Mouse (Mus musculus): Measurements from ENCODE around the gene Mydgf. TPM values are rescaled to one million over a fixed set of nuclear protein-coding genes. Genes with fewer than 3 reads are reported as not detected.
A peak's percentile ranks its signal among the peaks of the same experiment; 100 is the strongest.

The Mydgf gene
- polyA plus RNA-seq, 1 experiment from 2014 or later: 98.8 TPM

GRCm38 (mm10) chr17:56182975-56183657, 604 bp downstream of the Mydgf start:
- Histone ChIP-seq H3K9ac (ENCODE audit: low read depth, low read length) (peak overlapping the region; percentile 79), H3K4me2 (ENCODE audit: low read depth, low read length) (peak overlapping the region; percentile 93), H3K4me1 (ENCODE audit: control insufficient read depth, insufficient read depth, low read length) (0 out of 2 replicates have a peak, but pooled peaks cover 7% of the 10 kb centered on the region), H3K27ac (replicated peaks; ENCODE audit: low read depth, low read length) (peak overlapping the region; percentile 54), H3K27me3 (replicated peaks; ENCODE audit: control insufficient read depth, insufficient read depth, low read length) (no peaks in the 10 kb centered on the region), H3K9me3 (ENCODE audit: control insufficient read depth, low read length) (no peaks in the 10 kb centered on the region), H3K36me3 (ENCODE audit: control insufficient read depth, insufficient read depth, low read length) (peaks cover 57% of the 10 kb centered on the region), H3K4me3 (ENCODE audit: low read depth, low read length) (peak overlapping the region; percentile 67)
- DNase-seq (ENCODE audit: low spot score) (no peak), ATAC-seq (ENCODE audit: low read depth) (peak; percentile 5; the same call in 1 of the 2 replicates)
- WGBS: 2% methylated on average over 14 of the region's 14 CpGs

GRCm38 (mm10) chr17:56175416-56175815, 8.3 kb downstream of the Mydgf start:
- no peaks in the 10 kb centered on the region for H3K4me1 ChIP-seq (ENCODE audit: control insufficient read depth, insufficient read depth, low read length)
- ATAC-seq (ENCODE audit: low read depth) (no peak), DNase-seq (ENCODE audit: low spot score) (no peak)
- peaks cover 44% of the 10 kb centered on the region for H3K36me3 ChIP-seq (ENCODE audit: control insufficient read depth, insufficient read depth, low read length)
- no peaks in the 10 kb centered on the region for H3K9me3 ChIP-seq (ENCODE audit: control insufficient read depth, low read length)
- no peak overlapping the region for H3K4me3 ChIP-seq (ENCODE audit: low read depth, low read length)
- no peak overlapping the region for H3K9ac ChIP-seq (ENCODE audit: low read depth, low read length)
- no peaks in the 10 kb centered on the region for H3K27me3 ChIP-seq (replicated peaks; ENCODE audit: control insufficient read depth, insufficient read depth, low read length)
- no peak overlapping the region for H3K4me2 ChIP-seq (ENCODE audit: low read depth, low read length)
- no peak overlapping the region for H3K27ac ChIP-seq (replicated peaks; ENCODE audit: low read depth, low read length)
- 97% methylated on average over 3 of the region's 3 CpGs for WGBS

- H3K9me3 ChIP-seq (ENCODE audit: control insufficient read depth, low read length): no peaks in the 10 kb centered on the region
- H3K36me3 ChIP-seq (ENCODE audit: control insufficient read depth, insufficient read depth, low read length): peaks cover 28% of the 10 kb centered on the region
- DNase-seq (ENCODE audit: low spot score) (no peak), ATAC-seq (ENCODE audit: low read depth) (no peak)
- no peak overlapping the region for H3K27ac ChIP-seq (replicated peaks; ENCODE audit: low read depth, low read length)
- WGBS: 63% methylated on average over 10 of the region's 10 CpGs
- H3K4me1 ChIP-seq (ENCODE audit: control insufficient read depth, insufficient read depth, low read length): peaks cover 2% of the 10 kb centered on the region; the same call in 1 of the 2 replicates
- no peak overlapping the region for H3K9ac ChIP-seq (ENCODE audit: low read depth, low read length)
- no peaks in the 10 kb centered on the region for H3K27me3 ChIP-seq (replicated peaks; ENCODE audit: control insufficient read depth, insufficient read depth, low read length)
- no peak overlapping the region for H3K4me2 ChIP-seq (ENCODE audit: low read depth, low read length)
- no peak overlapping the region for H3K4me3 ChIP-seq (ENCODE audit: low read depth, low read length)
Measured at GRCm38 (mm10) chr17:56173401-56174046, 10.2 kb downstream of the Mydgf start.

GRCm38 (mm10) chr17:56171881-56172280, 11.8 kb downstream of the Mydgf start:
- Histone ChIP-seq H3K27me3 (replicated peaks; ENCODE audit: control insufficient read depth, insufficient read depth, low read length) (no peaks in the 10 kb centered on the region), H3K9ac (ENCODE audit: low read depth, low read length) (no peak overlapping the region), H3K9me3 (ENCODE audit: control insufficient read depth, low read length) (no peaks in the 10 kb centered on the region), H3K4me1 (ENCODE audit: control insufficient read depth, insufficient read depth, low read length) (peaks cover 2% of the 10 kb centered on the region; the same call in 1 of the 2 replicates), H3K4me3 (ENCODE audit: low read depth, low read length) (no peak overlapping the region), H3K36me3 (ENCODE audit: control insufficient read depth, insufficient read depth, low read length) (peaks cover 14% of the 10 kb centered on the region), H3K4me2 (ENCODE audit: low read depth, low read length) (no peak overlapping the region), H3K27ac (replicated peaks; ENCODE audit: low read depth, low read length) (no peak overlapping the region)
- DNase-seq (ENCODE audit: low spot score) (no peak), ATAC-seq (ENCODE audit: low read depth) (no peak)
- 91% methylated on average over 17 of the region's 17 CpGs for WGBS

- no peaks in the 10 kb centered on the region for H3K27me3 ChIP-seq (replicated peaks; ENCODE audit: control insufficient read depth, insufficient read depth, low read length)
- 76% methylated on average over 9 of the region's 9 CpGs for WGBS
- H3K36me3 ChIP-seq (ENCODE audit: control insufficient read depth, insufficient read depth, low read length): peaks cover 10% of the 10 kb centered on the region
- peaks cover 2% of the 10 kb centered on the region; the same call in 1 of the 2 replicates for H3K4me1 ChIP-seq (ENCODE audit: control insufficient read depth, insufficient read depth, low read length)
- no peak for DNase-seq (ENCODE audit: low spot score)
- no peak overlapping the region for H3K4me2 ChIP-seq (ENCODE audit: low read depth, low read length)
- no peak overlapping the region for H3K4me3 ChIP-seq (ENCODE audit: low read depth, low read length)
- H3K9ac ChIP-seq (ENCODE audit: low read depth, low read length): peak overlapping the region; percentile 37; the same call in 1 of the 2 replicates
- no peaks in the 10 kb centered on the region for H3K9me3 ChIP-seq (ENCODE audit: control insufficient read depth, low read length)
- ATAC-seq (ENCODE audit: low read depth): no peak
- no peak overlapping the region for H3K27ac ChIP-seq (replicated peaks; ENCODE audit: low read depth, low read length)
Measured at GRCm38 (mm10) chr17:56171456-56171855, 12.3 kb downstream of the Mydgf start.

GRCm38 (mm10) chr17:56170636-56171035, 13.1 kb downstream of the Mydgf start:
- peak; percentile 13; the same call in 1 of the 2 replicates for ATAC-seq (ENCODE audit: low read depth)
- DNase-seq (ENCODE audit: low spot score): peak; percentile 31

GRCm38 (mm10) chr17:56169830-56170229, 13.9 kb downstream of the Mydgf start:
- Histone ChIP-seq H3K4me2 (ENCODE audit: low read depth, low read length) (no peak overlapping the region), H3K4me3 (ENCODE audit: low read depth, low read length) (no peak overlapping the region), H3K9me3 (ENCODE audit: control insufficient read depth, low read length) (no peaks in the 10 kb centered on the region), H3K27me3 (replicated peaks; ENCODE audit: control insufficient read depth, insufficient read depth, low read length) (no peaks in the 10 kb centered on the region), H3K36me3 (ENCODE audit: control insufficient read depth, insufficient read depth, low read length) (no peaks in the 10 kb centered on the region), H3K9ac (ENCODE audit: low read depth, low read length) (peak overlapping the region; percentile 35; the same call in 1 of the 2 replicates), H3K4me1 (ENCODE audit: control insufficient read depth, insufficient read depth, low read length) (peaks cover 2% of the 10 kb centered on the region; the same call in 1 of the 2 replicates), H3K27ac (replicated peaks; ENCODE audit: low read depth, low read length) (peak overlapping the region; percentile 39; the same call in 1 of the 2 replicates)
- WGBS: 48% methylated on average over 6 of the region's 6 CpGs
- ATAC-seq (ENCODE audit: low read depth) (no peak), DNase-seq (ENCODE audit: low spot score) (peak; percentile 50)

More at GRCm38 (mm10) chr17:56170636-56171035, 13.1 kb downstream of the Mydgf start:
- Histone ChIP-seq H3K36me3 (ENCODE audit: control insufficient read depth, insufficient read depth, low read length) (0 out of 2 replicates have a peak, but pooled peaks cover 4% of the 10 kb centered on the region), H3K4me2 (ENCODE audit: low read depth, low read length) (no peak overlapping the region), H3K9me3 (ENCODE audit: control insufficient read depth, low read length) (no peaks in the 10 kb centered on the region), H3K27ac (replicated peaks; ENCODE audit: low read depth, low read length) (peak overlapping the region; percentile 39; the same call in 1 of the 2 replicates), H3K9ac (ENCODE audit: low read depth, low read length) (peak overlapping the region; percentile 37; the same call in 1 of the 2 replicates), H3K27me3 (replicated peaks; ENCODE audit: control insufficient read depth, insufficient read depth, low read length) (no peaks in the 10 kb centered on the region), H3K4me3 (ENCODE audit: low read depth, low read length) (no peak overlapping the region), H3K4me1 (ENCODE audit: control insufficient read depth, insufficient read depth, low read length) (peaks cover 2% of the 10 kb centered on the region; the same call in 1 of the 2 replicates)
- 30% methylated on average over 8 of the region's 10 CpGs for WGBS

- H3K9ac ChIP-seq (ENCODE audit: low read depth, low read length): no peak overlapping the region
- H3K27ac ChIP-seq (replicated peaks; ENCODE audit: low read depth, low read length): no peak overlapping the region
- peaks cover 9% of the 10 kb centered on the region; the same call in 1 of the 2 replicates for H3K4me1 ChIP-seq (ENCODE audit: control insufficient read depth, insufficient read depth, low read length)
- 75% methylated on average over 11 of the region's 11 CpGs for WGBS
- H3K4me3 ChIP-seq (ENCODE audit: low read depth, low read length): no peak overlapping the region
- no peaks in the 10 kb centered on the region for H3K9me3 ChIP-seq (ENCODE audit: control insufficient read depth, low read length)
- H3K27me3 ChIP-seq (replicated peaks; ENCODE audit: control insufficient read depth, insufficient read depth, low read length): no peaks in the 10 kb centered on the region; the same call in 1 of the 2 replicates
- no peak overlapping the region for H3K4me2 ChIP-seq (ENCODE audit: low read depth, low read length)
- ATAC-seq (ENCODE audit: low read depth) (no peak), DNase-seq (ENCODE audit: low spot score) (no peak)
- H3K36me3 ChIP-seq (ENCODE audit: control insufficient read depth, insufficient read depth, low read length): no peaks in the 10 kb centered on the region
Measured at GRCm38 (mm10) chr17:56165671-56166070, 18.0 kb downstream of the Mydgf start.

All from embryonic facial prominence, embryonic 14.5 days (tissue).